Mouse (Mus musculus): ENCODE results near the gene Mettl5.

- TF ChIP-seq POLR2A (IDR thresholded peaks at IDR 0.05; ENCODE audit: low read depth, low read length) = no peak
- no peak for TF ChIP-seq EP300 (IDR thresholded peaks at IDR 0.05; ENCODE audit: low read length)
- no peak for TF ChIP-seq MAFK (IDR thresholded peaks at IDR 0.05; ENCODE audit: insufficient replicate concordance, low read length)
- no peak for TF ChIP-seq CTCF (conservative IDR thresholded peaks at IDR 0.05 in 1 of 2, IDR thresholded peaks at IDR 0.05 in 1 of 2; ENCODE audit: low read depth in 2 of 2, low read length in 2 of 2)
- no peak for TF ChIP-seq USF1 (IDR thresholded peaks at IDR 0.05; ENCODE audit: low read depth, low read length)
- TF ChIP-seq NRF1 (IDR thresholded peaks at IDR 0.05; ENCODE audit: low read depth, low read length) = no peak
- TF ChIP-seq POLR2AphosphoS2 (IDR thresholded peaks at IDR 0.05; ENCODE audit: low read depth, low read length) = no peak
- TF ChIP-seq ZNF384 (IDR thresholded peaks at IDR 0.05; ENCODE audit: low read depth, low read length) = no peak
Observed at GRCm38 (mm10) chr2:69893891-69894290, 8.5 kb upstream of the Mettl5 start.

Data from CH12.LX (cell line).